Mouse (Mus musculus) kidney, postnatal 0 days (tissue): ENCODE measurements around the gene Tbx10. TPM values are rescaled to one million over a fixed set of nuclear protein-coding genes. Genes with fewer than 3 reads are reported as not detected.

Experiments
- ATAC-seq: fragments of 200-750 bp; cut with Nextera tagmentation; replicated peaks from 2 replicates; pipeline ENCODE4 v1.8.0; 2017; ENCODE audit warnings: low read depth, moderate number of reproducible peaks, moderate TSS enrichment, moderate library complexity; ENCODE audit not compliant: low FRiP score
- DNase-seq: peaks from one replicate; pipeline ENCODE4 v3.0.0-alpha.2; 2016; ENCODE audit warnings: low spot score
- H3K27ac ChIP-seq: fragments of 300-500 bp; sonication (generic); 2 replicates; pipeline ENCODE4 v1.5.1; 2014; ENCODE audit warnings: mild to moderate bottlenecking
- H3K27me3 ChIP-seq: fragments of 300-500 bp; sonication (generic); 2 replicates; pipeline ENCODE4 v1.6.1; 2014; ENCODE audit warnings: low read length, mixed read lengths; ENCODE audit not compliant: insufficient read depth
- H3K36me3 ChIP-seq: fragments of 300-500 bp; sonication (generic); 2 replicates; pipeline ENCODE4 v1.6.1; 2014; ENCODE audit warnings: low read length, mixed read lengths; ENCODE audit not compliant: insufficient read depth
- H3K4me1 ChIP-seq: fragments of 300-500 bp; sonication (generic); replicated peaks from 2 replicates; pipeline ENCODE4 v1.6.1; 2014; ENCODE audit warnings: antibody characterized with exemption, low read length, mixed read lengths; ENCODE audit not compliant: insufficient read depth
- H3K4me2 ChIP-seq: fragments of 300-500 bp; sonication (generic); 2 replicates; pipeline ENCODE4 v1.6.1; 2014; ENCODE audit warnings: mild to moderate bottlenecking, low read length, moderate library complexity, mixed read lengths
- H3K4me3 ChIP-seq: fragments of 300-500 bp; sonication (generic); replicated peaks from 2 replicates; pipeline ENCODE4 v1.5.1; 2014; ENCODE audit warnings: low read depth, low read length
- H3K9ac ChIP-seq: fragments of 300-500 bp; sonication (generic); 2 replicates; pipeline ENCODE4 v1.6.1; 2014; ENCODE audit warnings: low read depth, low read length
- H3K9me3 ChIP-seq: fragments of 300-500 bp; sonication (generic); replicated peaks from 2 replicates; pipeline ENCODE4 v1.6.1; 2016; ENCODE audit warnings: low read length, inconsistent platforms, mixed read lengths
- CTCF ChIP-seq: IDR thresholded peaks from 2 replicates; pipeline ENCODE4 v1.5.1; 2016; ENCODE audit warnings: antibody characterized with exemption, low read depth, mild to moderate bottlenecking, moderate library complexity
- WGBS: fragments of 180-500 bp; shearing (Covaris S2); extraction: QIAGEN DNeasy Blood & Tissue Kit; methylation state at CpG from one replicate; pipeline ENCODE4 v1.1.7; 2014; 5-methylcytosine and 5-hydroxymethylcytosine counted together
- polyA plus RNA-seq: library from polyadenylated mRNA; unstranded; fragments of >200 nt; fragmentation: Nextera tagmentation; extraction: Ambion mirVana; gene quantifications from 2 replicates; pipeline ENCODE4 v1.2.1, GENCODE M21; 2015

Tbx10 gene
- polyA plus RNA-seq, 1 experiment from 2014 or later: 2.4 TPM

GRCm38 (mm10) chr19:4004331-4004730, 11.8 kb downstream of the Tbx10 start:
- Histone ChIP-seq H3K27me3 (no peaks in the 10 kb centered on the region), H3K27ac (no peak overlapping the region), H3K9me3 (no peaks in the 10 kb centered on the region), H3K4me1 (peaks cover 8% of the 10 kb centered on the region; the same call in 1 of the 2 replicates), H3K4me2 (no peak overlapping the region), H3K9ac (no peak overlapping the region), H3K4me3 (no peak overlapping the region), H3K36me3 (peaks cover 23% of the 10 kb centered on the region)
- WGBS: 83% methylated on average over 15 of the region's 15 CpGs
- DNase-seq (no peak), ATAC-seq (no peak)
- TF ChIP-seq CTCF: no peak

- no peak for TF ChIP-seq CTCF
- H3K4me2 ChIP-seq: no peak overlapping the region
- DNase-seq: no peak
- no peak overlapping the region for H3K27ac ChIP-seq
- no peak for ATAC-seq
- peaks cover 8% of the 10 kb centered on the region; the same call in 1 of the 2 replicates for H3K4me1 ChIP-seq
- WGBS: 86% methylated on average over 9 of the region's 9 CpGs
- H3K36me3 ChIP-seq: peaks cover 31% of the 10 kb centered on the region
- H3K4me3 ChIP-seq: no peak overlapping the region
- no peaks in the 10 kb centered on the region for H3K27me3 ChIP-seq
- H3K9ac ChIP-seq: no peak overlapping the region
- no peaks in the 10 kb centered on the region for H3K9me3 ChIP-seq
Measured at GRCm38 (mm10) chr19:4005091-4005490, 12.5 kb downstream of the Tbx10 start.

- peaks cover 31% of the 10 kb centered on the region for H3K36me3 ChIP-seq
Measured at GRCm38 (mm10) chr19:4005971-4006370, 13.4 kb downstream of the Tbx10 start.

GRCm38 (mm10) chr19:4011086-4011485, 18.5 kb downstream of the Tbx10 start:
- Histone ChIP-seq H3K36me3 (peaks cover 31% of the 10 kb centered on the region), H3K9me3 (no peaks in the 10 kb centered on the region), H3K4me2 (no peak overlapping the region), H3K9ac (no peak overlapping the region), H3K27me3 (no peaks in the 10 kb centered on the region), H3K4me3 (no peak overlapping the region), H3K27ac (no peak overlapping the region), H3K4me1 (no peaks in the 10 kb centered on the region)
- ATAC-seq: no peak
- no peak for TF ChIP-seq CTCF
- DNase-seq: no peak
- WGBS: 91% methylated on average over 5 of the region's 5 CpGs

More at GRCm38 (mm10) chr19:4005971-4006370, 13.4 kb downstream of the Tbx10 start:
- Histone ChIP-seq H3K4me3 (no peak overlapping the region), H3K27me3 (no peaks in the 10 kb centered on the region), H3K4me1 (peaks cover 4% of the 10 kb centered on the region; the same call in 1 of the 2 replicates), H3K27ac (no peak overlapping the region), H3K9me3 (no peaks in the 10 kb centered on the region), H3K4me2 (no peak overlapping the region), H3K9ac (no peak overlapping the region)
- DNase-seq: no peak
- no peak for ATAC-seq
- no peak for TF ChIP-seq CTCF
- 93% methylated on average over 8 of the region's 8 CpGs for whole genome bisulfite sequencing

- Histone ChIP-seq H3K4me1 (no peaks in the 10 kb centered on the region), H3K27me3 (no peaks in the 10 kb centered on the region), H3K9me3 (no peaks in the 10 kb centered on the region), H3K27ac (peak within 1 kb of the TSS; percentile 64; the same call in 1 of the 2 replicates), H3K9ac (peak within 1 kb of the TSS; percentile 78), H3K4me2 (peak within 1 kb of the TSS; percentile 64), H3K36me3 (peaks cover 24% of the 10 kb centered on the region), H3K4me3 (peak within 1 kb of the TSS; percentile 85)
- ATAC-seq (peak; percentile 98), DNase-seq (peak; percentile 100)
- WGBS: 0% methylated on average over 45 of the region's 45 CpGs
- peak; percentile 97 for TF ChIP-seq CTCF
Measured at GRCm38 (mm10) chr19:4012432-4013022, 20.0 kb downstream of the Tbx10 start, which contains the start of gene Ndufv1. Ndufv1 (minus strand) TSS chr19:4012806.

GRCm38 (mm10) chr19:4013066-4013465, 20.5 kb downstream of the Tbx10 start:
- no peak for DNase-seq
- no peak overlapping the region for H3K27ac ChIP-seq
- H3K9me3 ChIP-seq: no peaks in the 10 kb centered on the region
- peak overlapping the region; percentile 85; the same call in 1 of the 2 replicates for H3K4me3 ChIP-seq
- peak overlapping the region; percentile 41 for H3K4me2 ChIP-seq
- 19% methylated on average over 9 of the region's 9 CpGs for WGBS
- peaks cover 18% of the 10 kb centered on the region for H3K36me3 ChIP-seq
- TF ChIP-seq CTCF: no peak
- peak; percentile 15; the same call in 1 of the 2 replicates for ATAC-seq
- H3K4me1 ChIP-seq: no peaks in the 10 kb centered on the region
- peak overlapping the region; percentile 32; the same call in 1 of the 2 replicates for H3K9ac ChIP-seq
- no peaks in the 10 kb centered on the region for H3K27me3 ChIP-seq

- Histone ChIP-seq H3K4me1 (no peaks in the 10 kb centered on the region), H3K4me3 (no peak overlapping the region), H3K4me2 (no peak overlapping the region), H3K27me3 (no peaks in the 10 kb centered on the region), H3K36me3 (peaks cover 3% of the 10 kb centered on the region; the same call in 1 of the 2 replicates), H3K9me3 (no peaks in the 10 kb centered on the region), H3K27ac (no peak overlapping the region), H3K9ac (no peak overlapping the region)
- TF ChIP-seq CTCF: no peak
- no peak for ATAC-seq
- DNase-seq: no peak
Measured at GRCm38 (mm10) chr19:4014802-4015201, 22.2 kb downstream of the Tbx10 start.
